Mouse (Mus musculus): ENCODE data around the gene Dnajc10. TPM values are rescaled to one million over a fixed set of nuclear protein-coding genes. Genes with fewer than 3 reads are reported as not detected.

Dnajc10 gene
- polyA plus RNA-seq, 1 experiment from 2014 or later: 80.5 TPM

Other genes starting within 250 kb of the Dnajc10 start
- gene Pde1a, start 186.0 kb upstream of the Dnajc10 start, polyA plus RNA-seq (2014; fragmentation: Nextera tagmentation; extraction: Ambion mirVana): 2.8 and 3.2 TPM in 2 replicates
- gene Prdx6b, start 23.0 kb upstream of the Dnajc10 start, polyA plus RNA-seq (2014; fragmentation: Nextera tagmentation; extraction: Ambion mirVana): not detected in 2 replicates
- gene Frzb, start 132.2 kb downstream of the Dnajc10 start, polyA plus RNA-seq (2014; fragmentation: Nextera tagmentation; extraction: Ambion mirVana): 0.84 and 2.2 TPM in 2 replicates

Measured in midbrain, embryonic 14.5 days (tissue).